Mouse (Mus musculus) gastrocnemius, adult 18-20 months (tissue): ENCODE data around the gene Stxbp3. TPM values are rescaled to one million over a fixed set of nuclear protein-coding genes. Genes with fewer than 3 reads are reported as not detected.
"Not testable (repeated sequence)": the region's sequence is repeated elsewhere in the genome, so short reads cannot be mapped to it uniquely, and the experiment has no call there.

ENCODE experiments used
- DNase-seq: peaks from one replicate; pipeline ENCODE4 v3.0.0; 2021; ENCODE audit warnings: low spot score
- total RNA-seq, 2 experiments: library from RNA; stranded (reverse); gene quantifications; 2 replicates each; pipeline ENCODE4 v1.2.3; 2021

Stxbp3 gene
- total RNA-seq, 2 experiments from 2014 or later: 37.0 to 39.0 TPM

DNA sequence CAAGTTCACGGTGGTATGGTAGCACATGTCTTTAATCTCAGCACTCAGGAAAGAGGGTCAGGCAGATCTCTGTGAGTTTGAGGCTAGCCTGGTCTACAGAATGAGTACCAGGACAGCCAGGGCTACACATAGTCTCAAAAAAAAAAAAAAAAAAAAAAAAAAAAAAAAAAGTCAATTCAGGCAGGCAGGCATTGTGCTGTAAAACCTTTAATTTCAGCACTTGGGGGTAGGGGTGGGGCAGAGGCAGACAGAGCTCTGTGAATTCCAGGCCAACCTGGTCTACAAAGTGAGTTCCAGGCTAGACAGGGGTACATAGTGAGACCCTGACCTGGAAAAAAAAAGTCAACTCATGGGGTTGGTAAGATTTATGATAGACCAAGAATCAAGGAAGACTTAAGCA is 17.4 kb upstream of the Stxbp3 start:
- no peak for DNase-seq

DNA sequence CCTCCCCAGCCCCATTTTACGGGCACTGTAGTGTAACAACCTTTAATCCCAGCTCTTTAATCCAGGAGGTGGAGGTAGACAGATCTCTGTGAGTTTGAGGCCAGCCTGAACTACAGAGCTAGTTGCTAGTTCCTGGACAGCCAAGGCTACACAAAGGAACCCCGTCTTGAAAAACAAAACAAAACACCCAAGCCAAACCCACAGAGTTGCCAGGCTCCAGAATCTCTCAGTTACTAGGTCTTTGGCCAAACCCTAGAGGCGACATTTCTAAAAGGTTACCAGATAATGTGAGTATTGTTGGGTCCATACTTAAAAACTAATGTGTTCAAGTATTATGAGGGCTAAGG is 16.8 kb upstream of the Stxbp3 start:
- DNase-seq: no peak

DNA sequence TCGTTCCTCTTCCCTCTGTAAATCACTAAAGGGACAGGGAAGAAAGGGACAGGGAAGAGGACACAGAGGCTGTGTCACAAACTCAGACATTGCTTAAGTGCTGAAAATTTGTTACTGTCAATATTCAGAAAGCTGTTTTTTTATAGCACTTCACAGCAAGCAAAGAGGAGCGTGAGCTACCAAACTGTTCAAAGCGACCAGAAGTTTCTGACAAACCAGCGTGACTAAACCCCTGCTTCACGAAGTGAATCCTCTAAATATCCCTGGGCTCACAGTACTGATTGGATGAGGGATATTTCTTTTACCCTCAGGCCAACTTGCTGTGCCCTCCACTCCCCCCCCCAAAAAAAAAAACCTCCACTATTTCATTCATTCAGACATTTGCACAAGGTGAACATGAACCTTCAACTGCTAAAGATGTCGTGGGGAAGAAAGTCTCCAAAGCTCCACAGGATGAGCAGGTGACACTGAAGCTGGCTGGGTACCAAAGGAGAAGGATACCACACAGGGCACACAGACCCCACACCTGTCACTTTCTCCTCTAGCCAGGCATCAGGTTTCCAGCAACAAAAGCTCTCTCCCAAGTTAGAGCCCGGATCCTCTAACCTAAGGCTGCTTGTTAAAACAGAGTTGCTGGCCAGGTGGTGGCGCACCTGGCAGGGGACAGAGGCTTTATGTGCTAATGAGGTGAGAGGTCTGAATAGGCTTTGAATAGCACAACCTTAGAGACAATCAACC is 16.2 kb upstream of the Stxbp3 start:
- no peak for DNase-seq

DNA sequence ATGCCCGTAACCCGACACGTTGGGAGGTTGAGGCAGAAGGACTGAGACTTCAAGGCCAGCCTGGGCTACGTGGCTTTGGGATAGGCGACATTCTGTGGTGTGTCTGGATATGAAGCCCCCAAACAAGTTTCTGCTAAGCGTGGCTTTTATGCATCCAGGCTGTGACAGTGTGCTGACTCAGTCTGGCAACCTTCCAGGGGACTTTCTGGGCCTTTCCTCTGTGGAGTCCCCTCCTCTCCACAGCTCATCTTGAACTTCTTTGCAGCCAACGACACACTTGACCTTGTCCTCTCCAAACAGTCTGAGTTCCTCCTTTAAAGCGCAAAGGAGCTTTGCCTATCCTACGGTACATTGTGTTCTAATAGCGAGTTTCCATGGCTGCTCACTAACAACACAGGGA is 15.5 kb upstream of the Stxbp3 start:
- peak; percentile 62 for DNase-seq

DNA sequence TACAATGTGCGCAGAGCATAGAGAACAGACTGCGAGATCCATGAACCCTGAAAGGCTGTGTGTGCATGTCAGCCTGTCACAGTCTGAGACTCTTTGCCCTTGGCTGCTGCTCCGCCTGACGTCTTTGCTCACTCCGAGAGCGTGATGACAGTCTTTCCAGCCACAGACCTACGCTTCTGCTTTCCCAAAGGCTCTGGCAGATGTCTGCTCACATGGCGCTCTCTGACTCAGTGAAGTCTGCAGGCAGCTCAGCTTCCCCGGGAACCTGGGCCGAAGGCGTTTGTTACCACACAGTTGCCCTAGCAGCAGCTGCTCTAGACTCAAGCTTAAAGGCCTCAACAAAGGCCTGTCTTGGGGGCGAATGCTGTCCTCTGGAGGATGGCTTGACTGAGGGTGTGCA is 15.0 kb upstream of the Stxbp3 start:
- DNase-seq: peak; percentile 45

DNA sequence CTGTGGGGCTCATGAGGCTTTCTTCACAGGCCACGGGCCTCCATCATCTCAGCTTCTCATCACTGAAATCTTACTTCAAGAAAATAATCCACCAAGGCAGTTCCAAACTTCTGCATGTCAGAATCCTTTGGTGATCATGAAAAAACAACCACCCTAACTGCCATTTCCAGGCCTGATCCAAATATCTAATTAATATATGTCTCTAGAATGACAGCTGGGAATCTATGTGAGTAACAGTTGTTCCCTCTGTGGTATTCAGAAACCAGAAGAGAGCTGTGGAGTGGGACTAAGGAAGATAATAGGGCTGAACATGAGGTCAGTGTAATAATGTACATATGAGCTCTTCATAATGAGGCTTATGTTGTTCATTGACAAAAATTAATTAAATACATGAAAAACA is 12.9 kb upstream of the Stxbp3 start:
- no peak for DNase-seq

DNA sequence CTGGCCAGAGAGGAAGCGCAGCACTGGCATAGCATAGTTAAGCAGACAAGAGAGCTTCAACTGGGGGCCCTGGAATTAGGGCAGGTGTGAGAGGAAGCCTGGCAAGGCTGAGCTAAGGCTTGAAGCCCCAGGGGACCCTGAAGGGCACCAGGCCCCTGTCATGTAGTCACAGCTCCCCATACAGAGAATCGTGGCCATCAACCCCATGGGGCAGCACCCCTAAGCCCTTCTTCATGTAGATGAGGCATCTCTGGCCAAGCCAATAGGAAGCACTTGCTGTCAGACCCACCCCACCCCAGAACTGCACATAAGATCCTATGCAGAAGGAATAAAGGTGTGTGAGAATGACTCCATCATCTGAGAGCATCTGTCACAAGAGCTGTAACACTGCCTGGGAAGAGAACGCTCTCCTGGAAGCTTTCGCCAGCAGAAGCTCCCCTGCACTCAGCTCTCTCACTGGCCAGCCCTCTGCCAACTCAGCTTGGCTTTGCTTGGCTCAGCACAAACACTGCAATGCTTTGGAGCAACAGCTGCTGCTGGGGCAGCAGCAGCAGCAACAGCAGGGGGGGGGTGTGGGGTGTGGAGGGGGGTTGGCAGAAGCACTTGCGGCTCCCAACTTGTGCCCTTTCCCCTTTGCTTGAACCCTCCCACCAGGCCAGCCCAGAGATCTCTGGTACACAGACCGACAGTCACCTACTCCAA is 11.8 kb upstream of the Stxbp3 start:
- peak; percentile 50 for DNase-seq

DNA sequence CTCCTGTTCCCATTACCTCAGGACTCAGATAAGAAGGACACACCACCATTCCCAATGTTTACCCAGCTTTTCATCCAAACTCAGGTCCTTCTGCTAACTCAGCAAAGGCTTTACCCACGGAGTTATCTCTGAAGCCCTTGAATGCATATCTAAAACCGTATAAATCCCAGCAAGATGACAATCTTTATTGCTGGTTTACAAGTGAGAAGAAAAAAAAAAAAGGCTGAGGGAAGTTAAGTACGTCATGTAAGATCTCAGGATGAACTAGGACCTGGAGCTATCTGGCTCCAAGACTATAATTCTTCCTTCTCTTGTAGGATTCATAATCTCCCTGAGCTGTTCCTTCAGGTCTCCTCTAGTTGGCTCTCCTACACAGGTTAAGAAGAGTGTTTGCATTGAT is 11.2 kb upstream of the Stxbp3 start:
- DNase-seq: no peak

DNA sequence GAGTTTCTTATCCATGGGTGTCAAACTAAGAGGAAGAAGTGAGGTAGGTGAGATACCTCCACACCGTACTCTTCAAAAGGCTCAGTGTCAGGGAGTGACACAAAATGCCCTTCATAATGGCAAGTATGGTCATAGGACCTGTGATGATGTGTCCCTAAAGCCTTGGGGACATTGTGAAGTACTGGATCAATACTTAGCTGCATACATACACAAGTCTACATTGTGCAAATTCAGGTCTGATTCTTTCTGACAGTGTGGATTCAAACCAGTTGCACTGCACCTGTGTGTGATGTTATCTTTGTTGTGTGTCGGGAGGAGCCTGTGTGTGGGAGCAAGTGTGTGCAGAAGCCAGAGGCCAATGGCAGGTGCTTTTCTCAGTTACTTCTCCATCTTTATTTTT is 10.7 kb upstream of the Stxbp3 start:
- no peak for DNase-seq

DNA sequence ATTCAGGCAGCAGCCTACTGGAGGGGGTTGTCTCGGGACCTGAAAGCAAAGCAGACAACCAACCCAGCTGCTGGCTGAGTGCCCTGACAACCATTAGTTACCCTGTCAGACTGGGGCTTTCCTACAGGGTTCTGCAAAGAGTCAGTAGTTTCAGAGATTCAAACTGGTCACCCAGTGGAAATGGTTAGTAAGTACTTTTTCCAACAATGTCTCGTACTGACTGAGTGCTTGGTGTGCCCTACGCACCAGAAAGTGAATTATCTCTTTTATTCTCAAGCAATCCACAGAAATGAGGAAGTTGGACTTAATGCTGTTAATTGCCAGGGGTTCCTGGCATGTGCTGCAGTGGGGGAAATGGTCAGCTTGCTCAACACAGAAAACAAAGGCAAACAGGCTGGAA is 10.2 kb upstream of the Stxbp3 start:
- no peak for DNase-seq

DNA sequence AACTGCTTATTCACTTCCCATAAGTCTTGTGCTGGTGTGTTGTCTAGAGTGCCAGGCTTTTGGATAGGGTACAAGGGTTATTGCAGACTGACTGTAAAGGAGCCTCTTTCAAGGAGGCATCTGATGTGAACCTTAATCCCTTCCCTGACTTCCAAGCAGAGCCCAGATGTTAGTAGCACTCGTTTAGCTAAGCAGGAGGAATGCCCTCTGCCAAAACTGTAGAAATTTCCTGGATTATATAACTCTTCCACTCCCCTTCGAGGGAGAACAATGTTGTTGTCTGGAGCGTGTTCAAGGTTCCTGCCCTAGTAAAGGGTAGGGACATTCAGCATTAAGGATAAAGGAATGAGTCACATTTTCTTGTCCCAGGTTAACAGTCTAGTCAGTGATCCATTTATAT is 6.3 kb upstream of the Stxbp3 start:
- DNase-seq: no peak

DNA sequence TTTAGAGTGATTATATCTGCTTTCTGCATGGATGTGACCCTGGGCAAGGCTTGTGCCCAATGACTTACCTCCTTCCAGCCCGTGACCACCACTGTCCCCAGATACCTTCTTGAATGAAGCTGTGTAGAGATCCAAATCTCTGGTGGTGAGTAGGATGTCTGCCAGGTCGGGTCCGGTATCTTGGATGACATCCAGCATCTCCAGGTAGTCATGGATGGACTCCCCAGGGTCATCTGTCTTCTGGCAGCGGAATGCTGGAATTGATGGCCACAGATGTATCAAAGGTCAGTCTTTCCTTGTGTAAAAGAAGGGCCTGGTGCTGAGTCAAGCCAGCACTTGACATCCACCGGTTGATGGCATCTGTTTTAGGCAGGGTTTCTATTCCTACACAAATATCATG is 4.2 kb upstream of the Stxbp3 start:
- DNase-seq: no peak

DNA sequence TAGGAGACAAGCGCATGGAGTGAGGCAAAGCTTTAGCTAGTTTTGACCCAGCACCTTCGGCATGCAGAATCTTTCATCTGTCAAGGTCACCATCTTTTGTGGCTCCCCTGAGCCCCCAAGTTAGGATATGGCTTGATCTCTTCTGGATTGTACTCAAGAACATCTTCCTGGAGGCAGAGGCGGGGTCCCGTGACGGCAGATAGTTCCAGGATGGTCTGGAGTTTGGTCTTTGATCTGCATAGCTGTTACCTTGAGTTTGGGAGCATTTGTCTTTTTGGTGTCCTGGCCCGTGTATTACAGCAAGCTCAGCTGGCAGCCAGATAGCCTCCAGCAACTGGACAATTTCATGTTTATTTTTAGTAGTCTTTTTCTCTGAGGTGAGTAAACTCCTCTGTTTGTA is 3.7 kb upstream of the Stxbp3 start:
- no peak for DNase-seq

DNA sequence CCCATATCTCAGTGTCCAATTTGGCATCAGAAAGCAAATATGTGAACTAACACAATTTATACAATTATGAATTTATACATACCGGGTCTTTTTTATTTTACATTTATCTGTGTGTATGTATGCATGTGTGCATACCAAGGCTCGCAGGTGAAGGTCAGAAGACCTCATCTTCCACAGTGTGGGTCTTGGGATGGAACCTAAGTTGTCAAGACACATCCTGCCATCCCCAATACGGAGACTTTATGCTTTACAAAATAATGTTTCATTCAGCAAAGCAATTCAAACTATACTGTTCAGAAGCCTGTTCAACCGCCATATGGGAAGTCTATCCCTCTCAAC is 359 bp upstream of the Stxbp3 start:
- DNase-seq: no peak

DNA sequence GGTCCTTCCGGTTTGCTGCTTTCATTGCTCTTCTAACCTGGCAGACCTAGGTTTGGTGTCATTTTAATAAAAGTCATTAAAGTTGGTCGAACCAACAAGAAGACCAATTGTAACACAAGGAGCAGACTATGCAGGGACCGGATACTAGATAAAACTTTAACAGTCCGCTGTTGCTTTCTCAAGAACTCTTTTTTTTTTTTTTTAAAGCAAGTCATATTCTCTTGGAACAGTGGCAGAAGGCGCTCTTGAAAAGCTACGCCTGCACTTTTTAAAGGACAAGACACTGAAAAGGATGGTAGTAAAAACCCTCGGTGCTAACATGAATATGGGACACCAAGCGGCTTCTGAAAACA is 703 bp downstream of the Stxbp3 start:
- DNase-seq: no peak

DNA sequence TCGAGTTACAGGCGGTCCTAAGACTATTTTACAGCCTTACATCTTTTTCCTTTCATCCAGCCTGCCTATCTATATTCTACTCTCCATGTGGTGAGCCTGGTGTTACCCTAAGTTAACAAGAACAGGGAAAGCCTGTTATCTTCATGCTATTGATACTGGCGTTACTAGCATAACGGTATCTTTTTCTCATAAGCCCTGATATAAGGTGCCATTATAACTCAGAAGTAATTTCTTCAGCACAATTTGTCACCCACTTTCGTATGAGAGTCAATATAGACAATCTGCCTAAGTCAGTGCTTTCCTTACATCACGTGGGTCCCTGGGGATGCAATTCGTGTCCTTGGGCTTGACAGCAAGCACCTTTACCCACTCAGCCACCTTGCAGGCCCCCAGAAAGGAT is 1.3 kb downstream of the Stxbp3 start:
- no peak for DNase-seq

DNA sequence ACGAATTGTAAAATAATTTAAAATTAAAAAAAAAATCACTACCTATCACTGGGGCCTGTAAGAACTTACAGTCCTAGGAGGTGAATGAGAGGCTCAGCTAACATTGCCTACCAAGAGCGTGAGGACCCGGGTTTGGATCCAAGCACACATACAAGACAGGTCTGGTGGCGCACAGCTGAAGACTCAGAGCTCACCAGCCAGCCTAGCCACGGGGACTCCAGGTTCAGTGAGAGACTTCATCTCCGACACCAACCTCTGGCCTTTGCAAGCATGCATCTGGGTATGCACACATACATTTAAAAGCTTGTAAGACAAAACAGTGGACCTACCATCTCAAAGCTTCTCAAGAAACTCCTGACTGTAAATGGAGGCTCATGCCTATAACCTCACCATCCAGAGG is 3.4 kb downstream of the Stxbp3 start:
- DNase-seq: no peak

DNA sequence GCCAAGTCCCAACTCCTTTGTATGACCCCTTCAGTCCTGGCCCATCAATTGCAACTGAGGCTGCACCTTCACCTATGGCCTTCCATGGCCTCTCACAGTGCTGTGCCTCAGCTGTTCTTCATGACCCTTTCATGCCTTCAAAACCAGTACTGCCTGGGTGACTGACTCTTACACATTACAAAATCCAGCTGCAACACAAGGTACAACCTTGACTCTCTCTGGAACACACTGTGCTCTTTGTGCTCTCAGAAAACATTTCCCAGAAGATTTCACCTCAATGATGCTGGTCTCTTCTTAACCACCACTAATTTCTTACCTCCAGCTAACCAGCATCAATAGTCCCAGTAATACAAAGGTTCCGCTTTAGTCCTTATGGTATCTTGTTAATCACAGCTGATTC is 6.6 kb downstream of the Stxbp3 start:
- not testable (repeated sequence) for DNase-seq

DNA sequence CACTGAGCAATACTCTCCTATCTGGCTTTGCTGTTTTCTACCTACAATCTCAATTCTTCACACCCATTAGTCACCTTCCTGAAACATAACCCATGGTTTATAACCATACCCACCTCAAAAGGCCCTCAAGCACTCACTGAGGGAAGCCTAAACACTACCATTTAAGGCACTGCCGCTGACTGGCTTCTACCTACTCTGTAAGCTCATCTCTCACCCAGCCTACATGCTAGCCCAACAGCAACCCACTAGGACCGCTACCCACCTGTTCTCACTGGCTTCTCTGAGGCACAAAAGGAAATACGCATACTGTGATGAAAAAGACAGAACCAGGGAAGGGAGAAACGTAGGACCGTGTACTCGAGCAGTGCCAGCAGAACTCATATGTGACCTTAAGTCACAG is 8.6 kb downstream of the Stxbp3 start:
- no peak for DNase-seq

DNA sequence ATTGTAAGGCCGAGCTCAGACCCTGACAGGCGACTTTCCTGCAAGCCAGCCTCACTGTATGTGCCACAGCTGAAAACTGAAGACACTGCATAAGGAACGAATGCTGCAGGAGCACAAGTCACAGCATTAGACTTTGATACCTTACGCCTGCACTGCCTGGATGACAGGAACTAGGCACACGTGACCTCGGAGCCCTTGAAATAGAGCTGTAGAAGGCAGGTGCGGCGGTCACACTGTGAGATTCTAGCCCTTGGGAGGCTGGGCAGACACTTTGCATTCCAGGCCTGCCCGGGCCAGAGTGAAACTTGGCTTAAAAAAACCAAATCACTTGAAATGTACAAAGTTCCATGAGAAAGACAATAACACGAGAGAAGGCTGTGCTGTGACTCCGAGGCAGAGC is 9.8 kb downstream of the Stxbp3 start:
- peak; percentile 76 for DNase-seq

DNA sequence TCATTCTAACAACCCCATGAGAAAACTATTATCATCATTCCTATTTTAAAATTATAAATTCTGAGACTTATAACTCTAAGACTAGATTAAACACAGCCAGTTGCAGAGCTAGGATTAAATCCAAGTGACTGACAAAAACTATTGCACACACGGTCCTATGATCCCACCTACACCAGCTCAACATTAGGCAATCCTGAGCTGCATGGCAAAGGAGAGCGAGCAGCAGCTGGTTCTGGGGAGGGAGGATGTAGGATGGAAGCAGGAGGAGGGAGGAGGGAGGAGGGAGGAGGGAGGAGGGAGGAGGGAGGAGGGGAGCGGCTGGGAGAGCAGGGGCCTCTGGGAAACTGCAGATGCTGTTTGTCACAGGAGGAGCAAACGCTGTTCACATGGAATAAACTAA is 24.7 kb downstream of the Stxbp3 start:
- no peak for DNase-seq

DNA sequence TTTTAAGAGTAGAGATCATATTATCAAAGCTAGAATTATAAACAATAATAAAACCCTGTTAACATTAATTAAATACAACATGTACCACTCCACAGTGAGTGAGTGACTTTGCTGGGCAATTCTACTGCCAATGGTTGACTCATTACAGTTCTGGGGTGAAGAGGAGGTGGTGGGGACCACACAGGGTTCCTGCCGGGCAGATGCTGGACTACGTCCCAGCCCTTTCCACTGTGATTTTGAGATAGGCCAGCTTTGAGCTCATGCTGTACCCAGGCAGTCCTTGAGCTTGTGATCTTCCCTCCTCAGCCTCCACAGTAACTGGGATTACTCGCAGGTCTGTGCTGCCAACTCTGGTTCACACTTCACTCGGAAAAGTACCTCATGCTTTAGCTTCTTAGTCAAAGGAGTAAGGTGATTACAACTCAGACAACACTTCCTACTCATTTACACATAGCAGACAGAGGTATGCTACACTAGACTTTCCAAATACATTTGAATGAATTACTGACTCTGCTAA is 29.5 kb downstream of the Stxbp3 start:
- no peak for DNase-seq

DNA sequence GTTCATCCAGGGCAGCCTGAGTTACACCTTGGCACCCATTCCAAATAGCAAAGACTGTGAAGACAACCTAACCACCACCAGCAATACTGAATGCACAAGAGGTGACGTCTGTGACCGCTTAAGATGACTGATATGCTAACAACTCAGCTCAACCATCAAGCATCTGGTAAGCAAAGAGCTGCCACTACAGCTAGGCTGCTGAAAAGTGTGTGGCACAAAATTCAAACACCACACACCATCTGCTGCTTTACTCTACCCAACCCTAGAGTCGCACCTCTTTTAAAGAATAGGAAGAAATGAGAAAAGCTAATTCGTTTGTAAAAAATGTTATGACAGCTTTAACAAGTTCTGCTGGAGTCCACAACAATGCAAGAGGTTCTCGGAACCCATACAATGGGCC is 34.7 kb downstream of the Stxbp3 start:
- no peak for DNase-seq

DNA sequence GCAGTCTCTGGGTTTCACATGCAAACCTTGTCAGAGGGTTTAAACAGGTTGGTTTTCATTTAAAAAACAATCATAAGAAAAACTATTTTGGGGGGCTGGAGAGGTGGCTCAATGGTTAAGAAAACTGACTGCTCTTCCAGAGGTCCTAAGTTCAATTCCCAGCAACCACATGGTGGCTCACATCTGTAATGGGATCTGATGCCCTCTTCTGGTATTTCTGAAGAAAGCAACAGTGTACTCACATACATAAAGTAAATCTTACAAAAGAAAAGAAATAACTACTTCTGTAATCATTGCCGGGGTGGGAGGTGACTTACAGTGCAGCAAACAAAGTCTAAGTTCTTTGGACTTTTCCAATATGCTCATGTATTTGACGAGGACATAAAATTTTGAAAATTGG is 42.0 kb downstream of the Stxbp3 start:
- DNase-seq: no peak
